Mouse (Mus musculus): Measurements from ENCODE around the gene Mcm2. TPM values are rescaled to one million over a fixed set of nuclear protein-coding genes. Genes with fewer than 3 reads are reported as not detected.

Mcm2 gene
- polyA plus RNA-seq, 1 experiment from 2014 or later = 203 TPM

- Histone ChIP-seq H3K27ac (replicated peaks; ENCODE audit: low read depth, low read length) (no peak overlapping the region), H3K36me3 (replicated peaks; ENCODE audit: control insufficient read depth, insufficient read depth, low read depth, low read length) (no peaks in the 10 kb centered on the region), H3K4me2 (ENCODE audit: low read depth, low read length) (no peak overlapping the region), H3K27me3 (ENCODE audit: control insufficient read depth, insufficient read depth, low read length) (no peaks in the 10 kb centered on the region), H3K9me3 (replicated peaks; ENCODE audit: control insufficient read depth, low read length) (no peaks in the 10 kb centered on the region), H3K4me1 (ENCODE audit: control insufficient read depth, insufficient read depth, low read length) (peaks cover 2% of the 10 kb centered on the region; the same call in 1 of the 2 replicates), H3K9ac (replicated peaks; ENCODE audit: low read length) (no peak overlapping the region), H3K4me3 (ENCODE audit: low read depth, low read length) (no peak overlapping the region)
- WGBS = 49% methylated on average over 4 of the region's 4 CpGs
- ATAC-seq (replicated peaks; ENCODE audit: insufficient number of reproducible peaks, low FRiP score, low TSS enrichment, low read depth) (no peak), DNase-seq (ENCODE audit: low spot score) (no peak)
Measured at GRCm38 (mm10) chr6:88934132-88934531, 35.6 kb upstream of the Mcm2 start.

- WGBS = 76% methylated on average over 2 of the region's 2 CpGs
- DNase-seq (ENCODE audit: low spot score) = no peak
Measured at GRCm38 (mm10) chr6:88931449-88931848, 32.9 kb upstream of the Mcm2 start.

GRCm38 (mm10) chr6:88930049-88930448 lies 31.5 kb upstream of the Mcm2 start:
- no peaks in the 10 kb centered on the region for H3K36me3 ChIP-seq (replicated peaks; ENCODE audit: control insufficient read depth, insufficient read depth, low read depth, low read length)
- H3K27ac ChIP-seq (replicated peaks; ENCODE audit: low read depth, low read length) = no peak overlapping the region
- no peak overlapping the region for H3K4me2 ChIP-seq (ENCODE audit: low read depth, low read length)
- DNase-seq (ENCODE audit: low spot score) (no peak), ATAC-seq (replicated peaks; ENCODE audit: insufficient number of reproducible peaks, low FRiP score, low TSS enrichment, low read depth) (no peak)
- 49% methylated on average over 7 of the region's 7 CpGs for WGBS
- peaks cover 11% of the 10 kb centered on the region for H3K4me1 ChIP-seq (ENCODE audit: control insufficient read depth, insufficient read depth, low read length)
- no peaks in the 10 kb centered on the region for H3K27me3 ChIP-seq (ENCODE audit: control insufficient read depth, insufficient read depth, low read length)
- H3K9me3 ChIP-seq (replicated peaks; ENCODE audit: control insufficient read depth, low read length) = no peaks in the 10 kb centered on the region
- H3K9ac ChIP-seq (replicated peaks; ENCODE audit: low read length) = no peak overlapping the region
- no peak overlapping the region for H3K4me3 ChIP-seq (ENCODE audit: low read depth, low read length)

More at GRCm38 (mm10) chr6:88931449-88931848, 32.9 kb upstream of the Mcm2 start:
- Histone ChIP-seq H3K36me3 (replicated peaks; ENCODE audit: control insufficient read depth, insufficient read depth, low read depth, low read length) (no peaks in the 10 kb centered on the region), H3K27ac (replicated peaks; ENCODE audit: low read depth, low read length) (no peak overlapping the region), H3K9ac (replicated peaks; ENCODE audit: low read length) (no peak overlapping the region), H3K4me2 (ENCODE audit: low read depth, low read length) (no peak overlapping the region), H3K27me3 (ENCODE audit: control insufficient read depth, insufficient read depth, low read length) (no peaks in the 10 kb centered on the region), H3K4me1 (ENCODE audit: control insufficient read depth, insufficient read depth, low read length) (peaks cover 6% of the 10 kb centered on the region), H3K4me3 (ENCODE audit: low read depth, low read length) (no peak overlapping the region), H3K9me3 (replicated peaks; ENCODE audit: control insufficient read depth, low read length) (no peaks in the 10 kb centered on the region)
- ATAC-seq (replicated peaks; ENCODE audit: insufficient number of reproducible peaks, low FRiP score, low TSS enrichment, low read depth) = no peak

GRCm38 (mm10) chr6:88929451-88929850 lies 30.9 kb upstream of the Mcm2 start:
- Histone ChIP-seq H3K4me2 (ENCODE audit: low read depth, low read length) (no peak overlapping the region), H3K27ac (replicated peaks; ENCODE audit: low read depth, low read length) (no peak overlapping the region), H3K4me1 (ENCODE audit: control insufficient read depth, insufficient read depth, low read length) (peaks cover 9% of the 10 kb centered on the region), H3K9me3 (replicated peaks; ENCODE audit: control insufficient read depth, low read length) (no peaks in the 10 kb centered on the region), H3K27me3 (ENCODE audit: control insufficient read depth, insufficient read depth, low read length) (no peaks in the 10 kb centered on the region), H3K9ac (replicated peaks; ENCODE audit: low read length) (no peak overlapping the region), H3K4me3 (ENCODE audit: low read depth, low read length) (no peak overlapping the region), H3K36me3 (replicated peaks; ENCODE audit: control insufficient read depth, insufficient read depth, low read depth, low read length) (no peaks in the 10 kb centered on the region)
- ATAC-seq (replicated peaks; ENCODE audit: insufficient number of reproducible peaks, low FRiP score, low TSS enrichment, low read depth) (no peak), DNase-seq (ENCODE audit: low spot score) (no peak)
- WGBS = 50% methylated on average over 6 of the region's 6 CpGs

- DNase-seq (ENCODE audit: low spot score) (no peak), ATAC-seq (replicated peaks; ENCODE audit: insufficient number of reproducible peaks, low FRiP score, low TSS enrichment, low read depth) (no peak)
- Histone ChIP-seq H3K27ac (replicated peaks; ENCODE audit: low read depth, low read length) (no peak overlapping the region), H3K4me2 (ENCODE audit: low read depth, low read length) (no peak overlapping the region), H3K27me3 (ENCODE audit: control insufficient read depth, insufficient read depth, low read length) (no peaks in the 10 kb centered on the region), H3K9me3 (replicated peaks; ENCODE audit: control insufficient read depth, low read length) (no peaks in the 10 kb centered on the region), H3K9ac (replicated peaks; ENCODE audit: low read length) (no peak overlapping the region), H3K4me1 (ENCODE audit: control insufficient read depth, insufficient read depth, low read length) (peaks cover 9% of the 10 kb centered on the region), H3K36me3 (replicated peaks; ENCODE audit: control insufficient read depth, insufficient read depth, low read depth, low read length) (no peaks in the 10 kb centered on the region), H3K4me3 (ENCODE audit: low read depth, low read length) (no peak overlapping the region)
- 82% methylated on average over 5 of the region's 5 CpGs for WGBS
Measured at GRCm38 (mm10) chr6:88928576-88928975, 30.0 kb upstream of the Mcm2 start.

DNA sequence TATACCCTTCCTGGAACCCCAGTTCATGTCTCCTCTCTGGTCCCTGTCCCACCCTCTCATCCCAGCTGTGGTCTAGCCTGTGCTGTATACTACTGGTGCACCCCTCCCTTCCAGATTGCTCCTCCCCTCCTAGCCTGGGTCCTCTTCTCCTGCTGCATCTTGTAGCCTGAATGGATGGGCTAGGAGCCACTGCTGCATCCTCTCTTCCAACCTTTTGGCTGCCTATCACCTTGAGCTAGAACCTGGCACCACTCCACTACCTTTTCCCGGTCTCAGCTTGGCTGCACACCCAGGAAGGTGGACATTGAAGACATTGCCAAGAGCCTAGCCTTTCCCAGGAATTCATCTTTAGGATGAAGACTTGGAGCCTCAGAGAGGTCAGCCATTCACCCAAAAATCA lies 29.4 kb upstream of the Mcm2 start:
- H3K9me3 ChIP-seq (replicated peaks; ENCODE audit: control insufficient read depth, low read length) = no peaks in the 10 kb centered on the region
- no peak overlapping the region for H3K27ac ChIP-seq (replicated peaks; ENCODE audit: low read depth, low read length)
- no peaks in the 10 kb centered on the region for H3K27me3 ChIP-seq (ENCODE audit: control insufficient read depth, insufficient read depth, low read length)
- no peak overlapping the region for H3K9ac ChIP-seq (replicated peaks; ENCODE audit: low read length)
- H3K4me1 ChIP-seq (ENCODE audit: control insufficient read depth, insufficient read depth, low read length) = peaks cover 9% of the 10 kb centered on the region
- H3K36me3 ChIP-seq (replicated peaks; ENCODE audit: control insufficient read depth, insufficient read depth, low read depth, low read length) = no peaks in the 10 kb centered on the region
- no peak for DNase-seq (ENCODE audit: low spot score)
- H3K4me3 ChIP-seq (ENCODE audit: low read depth, low read length) = no peak overlapping the region
- H3K4me2 ChIP-seq (ENCODE audit: low read depth, low read length) = no peak overlapping the region
- WGBS = 72% methylated on average over 1 of the region's 1 CpGs
- ATAC-seq (replicated peaks; ENCODE audit: insufficient number of reproducible peaks, low FRiP score, low TSS enrichment, low read depth) = no peak

DNA sequence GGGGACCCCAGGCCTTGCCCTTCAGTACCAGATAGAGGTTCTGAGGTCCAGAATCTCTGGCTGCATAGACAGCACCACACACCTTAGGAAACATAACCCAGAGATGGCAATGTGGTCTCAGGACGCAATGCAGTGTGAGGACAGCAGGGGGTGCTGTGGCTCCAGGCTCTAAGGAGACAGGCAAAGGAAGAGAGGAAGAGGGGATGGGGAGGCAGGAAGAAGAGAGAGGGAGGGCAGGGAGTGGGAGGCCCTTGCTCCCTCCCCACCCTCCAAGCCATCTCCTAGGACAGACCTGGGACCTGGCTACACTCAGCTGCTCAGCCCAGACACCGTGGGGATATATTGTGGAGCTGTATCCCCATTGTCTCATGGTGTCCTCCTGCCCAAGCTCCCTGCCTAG lies 29.0 kb upstream of the Mcm2 start:
- Histone ChIP-seq H3K27me3 (ENCODE audit: control insufficient read depth, insufficient read depth, low read length) (no peaks in the 10 kb centered on the region), H3K9me3 (replicated peaks; ENCODE audit: control insufficient read depth, low read length) (no peaks in the 10 kb centered on the region), H3K9ac (replicated peaks; ENCODE audit: low read length) (no peak overlapping the region), H3K4me3 (ENCODE audit: low read depth, low read length) (no peak overlapping the region), H3K27ac (replicated peaks; ENCODE audit: low read depth, low read length) (no peak overlapping the region), H3K4me2 (ENCODE audit: low read depth, low read length) (no peak overlapping the region), H3K4me1 (ENCODE audit: control insufficient read depth, insufficient read depth, low read length) (peaks cover 9% of the 10 kb centered on the region), H3K36me3 (replicated peaks; ENCODE audit: control insufficient read depth, insufficient read depth, low read depth, low read length) (no peaks in the 10 kb centered on the region)
- 4% methylated on average over 2 of the region's 2 CpGs for WGBS
- no peak; the same call in 1 of the 2 replicates for ATAC-seq (replicated peaks; ENCODE audit: insufficient number of reproducible peaks, low FRiP score, low TSS enrichment, low read depth)
- DNase-seq (ENCODE audit: low spot score) = peak; percentile 78

DNA sequence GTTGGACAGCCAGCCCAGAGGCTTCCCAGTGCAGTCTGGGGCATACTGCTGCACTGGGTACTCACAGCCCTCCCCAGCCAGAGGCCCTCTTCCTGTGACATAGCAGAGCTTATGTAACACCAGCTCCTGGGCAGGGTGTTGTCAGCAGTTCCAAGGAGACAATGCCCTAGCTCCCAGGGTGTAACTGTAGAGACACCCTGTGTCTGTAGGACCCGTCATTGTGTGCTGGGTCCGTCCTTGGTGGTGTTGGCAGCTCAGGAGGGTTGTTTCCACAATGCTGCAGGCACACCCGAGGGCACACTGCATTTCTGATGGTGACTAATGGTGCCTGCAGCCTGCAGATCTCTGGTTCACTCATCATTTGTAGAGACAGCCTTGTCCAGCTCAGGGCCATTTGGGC lies 28.3 kb upstream of the Mcm2 start:
- 0 out of 2 replicates have a peak overlapping the region, but pooled peaks have one; percentile 36 for H3K27ac ChIP-seq (replicated peaks; ENCODE audit: low read depth, low read length)
- no peaks in the 10 kb centered on the region for H3K9me3 ChIP-seq (replicated peaks; ENCODE audit: control insufficient read depth, low read length)
- no peak for DNase-seq (ENCODE audit: low spot score)
- peaks cover 9% of the 10 kb centered on the region for H3K4me1 ChIP-seq (ENCODE audit: control insufficient read depth, insufficient read depth, low read length)
- no peak for ATAC-seq (replicated peaks; ENCODE audit: insufficient number of reproducible peaks, low FRiP score, low TSS enrichment, low read depth)
- H3K9ac ChIP-seq (replicated peaks; ENCODE audit: low read length) = 0 out of 2 replicates have a peak overlapping the region, but pooled peaks have one; percentile 7
- no peak overlapping the region for H3K4me3 ChIP-seq (ENCODE audit: low read depth, low read length)
- H3K4me2 ChIP-seq (ENCODE audit: low read depth, low read length) = no peak overlapping the region
- 51% methylated on average over 3 of the region's 3 CpGs for WGBS
- H3K36me3 ChIP-seq (replicated peaks; ENCODE audit: control insufficient read depth, insufficient read depth, low read depth, low read length) = no peaks in the 10 kb centered on the region
- H3K27me3 ChIP-seq (ENCODE audit: control insufficient read depth, insufficient read depth, low read length) = no peaks in the 10 kb centered on the region

Data from embryonic facial prominence, embryonic 11.5 days (tissue).